Comparison of ENCODE assay signal across 1 mouse cellular context in the genomic region with DNA sequence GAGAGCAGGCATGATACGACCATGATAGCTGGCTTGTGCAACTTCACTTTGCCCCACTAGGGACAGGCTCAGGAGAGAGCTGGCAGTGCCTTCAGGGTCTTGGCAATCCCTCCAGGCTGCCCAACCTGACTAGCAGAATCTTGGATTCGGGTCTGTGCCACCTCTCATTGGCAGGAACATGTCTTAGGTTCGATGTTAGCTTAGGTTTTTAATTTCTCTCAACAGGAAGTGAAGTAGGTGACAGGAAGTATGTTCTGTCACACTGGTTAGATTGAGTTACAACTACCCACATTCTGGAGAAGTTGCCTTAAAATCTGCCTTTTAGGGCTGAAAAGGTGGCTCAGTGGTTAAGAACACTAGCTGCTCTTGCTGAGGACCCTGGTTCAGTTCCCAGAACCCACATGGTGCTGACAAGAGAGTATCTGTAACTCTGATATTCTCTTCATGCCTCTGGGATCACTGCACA.
TF ChIP-seq lines count a peak whose summit lies in the region.

No protein-coding gene starts in this region.

TF ChIP-seq in MEL, 35 proteins besides CTCF, POLR2A, EP300 and RAD21 (continued from another document):
- no peak for TF ChIP-seq UBTF (IDR thresholded peaks at IDR 0.05; ENCODE audit: borderline replicate concordance, insufficient read depth, low read depth, low read length)
- TF ChIP-seq MYC (IDR thresholded peaks at IDR 0.05; ENCODE audit: low read depth, low read length) = no peak
- TF ChIP-seq GABPA (IDR thresholded peaks at IDR 0.05; ENCODE audit: low read depth, low read length) = no peak
- TF ChIP-seq HCFC1 (IDR thresholded peaks at IDR 0.05; ENCODE audit: low read depth, low read length) = no peak
- no peak for TF ChIP-seq ZC3H11A (IDR thresholded peaks at IDR 0.05; ENCODE audit: low read depth, low read length)
- TF ChIP-seq SMC3 (IDR thresholded peaks at IDR 0.05; ENCODE audit: low read depth, low read length) = no peak
- TF ChIP-seq ZMIZ1 (IDR thresholded peaks at IDR 0.05; ENCODE audit: low read depth, low read length) = peak; percentile 52; the same call in 1 of the 2 replicates
- TF ChIP-seq MYB (IDR thresholded peaks at IDR 0.05; ENCODE audit: low read depth, low read length) = no peak; the same call in 1 of the 2 replicates
- no peak for TF ChIP-seq BHLHE40 (IDR thresholded peaks at IDR 0.05; ENCODE audit: borderline replicate concordance, low read depth, low read length)
- TF ChIP-seq TCF12 (IDR thresholded peaks at IDR 0.05; ENCODE audit: low read depth, low read length) = peak; percentile 10; the same call in 1 of the 2 replicates
- peak; percentile 34; the same call in 1 of the 2 replicates for TF ChIP-seq MXI1 (IDR thresholded peaks at IDR 0.05; ENCODE audit: low read depth, low read length)
- TF ChIP-seq NELFE (IDR thresholded peaks at IDR 0.05; ENCODE audit: low read depth, low read length) = peak; percentile 55
- TF ChIP-seq ZNF384 (IDR thresholded peaks at IDR 0.05; ENCODE audit: low read depth, low read length) = no peak
- TF ChIP-seq POLR2AphosphoS5 (IDR thresholded peaks at IDR 0.05; ENCODE audit: borderline replicate concordance, low read depth, low read length) = no peak
- no peak; the same call in 1 of the 2 replicates for TF ChIP-seq MAX (IDR thresholded peaks at IDR 0.05; ENCODE audit: low read length)
- no peak for TF ChIP-seq ELF1 (IDR thresholded peaks at IDR 0.05; ENCODE audit: low read depth, low read length)
- TF ChIP-seq TAL1 (IDR thresholded peaks at IDR 0.05; ENCODE audit: low read length) = no peak
- TF ChIP-seq MEF2A (IDR thresholded peaks at IDR 0.05; ENCODE audit: extremely low read depth, insufficient replicate concordance, low read depth, low read length, poor library complexity, severe bottlenecking) = no peak
- TF ChIP-seq GATA1 (IDR thresholded peaks at IDR 0.05; ENCODE audit: low read depth, low read length) = no peak
- TF ChIP-seq POLR2AphosphoS2 (IDR thresholded peaks at IDR 0.05; ENCODE audit: low read length) = peak; percentile 46; the same call in 1 of the 2 replicates
- no peak for TF ChIP-seq RCOR1 (IDR thresholded peaks at IDR 0.05; ENCODE audit: low read depth, low read length)
- no peak for TF ChIP-seq MAFK (IDR thresholded peaks at IDR 0.05; ENCODE audit: borderline replicate concordance, low read depth, low read length)
- TF ChIP-seq CHD2 (IDR thresholded peaks at IDR 0.05; ENCODE audit: low read length) = no peak
- TF ChIP-seq KAT2A (conservative IDR thresholded peaks at IDR 0.05; ENCODE audit: low read depth, low read length) = no peak
- TF ChIP-seq E2F4 (IDR thresholded peaks at IDR 0.05; ENCODE audit: borderline replicate concordance, low read depth, low read length) = 0 out of 2 replicates have a peak, but pooled peaks have one; percentile 23
- TF ChIP-seq MAZ (IDR thresholded peaks at IDR 0.05; ENCODE audit: low read depth, low read length) = no peak
- no peak for TF ChIP-seq USF1 (IDR thresholded peaks at IDR 0.05; ENCODE audit: low read depth, low read length)
- no peak for TF ChIP-seq JUND (IDR thresholded peaks at IDR 0.05; ENCODE audit: low read depth, low read length)
